In the genomic region with DNA sequence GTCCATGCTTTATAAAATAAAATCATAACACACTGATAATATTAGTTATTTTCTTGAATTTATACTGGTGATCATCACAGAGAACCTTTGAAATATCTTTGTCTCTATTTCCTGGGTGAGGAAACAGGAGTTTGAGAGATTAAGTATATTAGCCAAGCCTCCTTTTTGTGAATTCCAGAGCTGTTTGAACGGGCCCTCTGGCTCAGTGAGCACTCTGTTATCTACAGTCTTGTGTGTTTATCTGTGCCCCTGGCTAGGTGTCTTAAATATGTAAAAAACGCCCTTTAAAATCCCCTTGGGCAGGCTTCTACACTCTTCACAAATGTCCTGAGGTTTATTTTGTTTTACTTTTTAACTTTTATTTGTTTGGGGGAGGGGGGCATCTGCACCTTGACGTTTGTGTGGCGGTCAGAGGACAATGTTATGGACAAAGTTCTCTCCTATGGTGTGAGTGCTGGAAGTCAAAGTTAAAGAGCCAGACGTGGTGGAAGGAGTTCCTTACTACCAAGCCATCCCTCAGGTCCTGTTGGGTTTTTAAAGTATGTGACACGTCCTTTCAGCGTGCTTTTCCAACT, we compare ENCODE assay signal across 35 mouse cellular contexts. TPM values are rescaled to one million over a fixed set of nuclear protein-coding genes. Genes with fewer than 3 reads are reported as not detected.
DNase-seq lines count a peak whose midpoint lies in the region; ATAC-seq and TF ChIP-seq lines count a peak whose summit lies in the region.
"Had no signal": no experiment of that assay in that cellular context is flagged by ENCODE, and none has a peak within 500 bp of the region (broad histone marks: within the 10 kb centered on the region; RNA-seq: fewer than 3 reads in every experiment).

No protein-coding gene starts in this region.

- H3K27ac ChIP-seq in kidney, adult 2 months (ENCODE audit: insufficient read depth, low read depth, low read length), result peak overlapping the region; percentile 21
- H3K27ac ChIP-seq in lung, embryonic 16.5 days (ENCODE audit: low read length), result peak overlapping the region; percentile 77
- H3K27ac ChIP-seq: embryonic facial prominence, embryonic 13.5 days; forebrain, embryonic 12.5 days; hindbrain, embryonic 13.5 days; midbrain, embryonic 12.5 days had no signal

- H3K4me3 ChIP-seq in kidney, adult 2 months (ENCODE audit: insufficient read depth, low read depth, low read length), result no peak overlapping the region
- H3K4me3 ChIP-seq in lung, embryonic 16.5 days (ENCODE audit: low read length), result no peak overlapping the region
- no peak overlapping the region for H3K4me3 ChIP-seq in lung, adult 2 months (replicated peaks; ENCODE audit: extremely low read depth, low read depth, low read length)
- H3K4me3 ChIP-seq: embryonic facial prominence, embryonic 13.5 days; erythroblast, embryonic 14.5 days; forebrain, embryonic 12.5 days; hindbrain, embryonic 13.5 days; midbrain, embryonic 12.5 days; stomach, embryonic 15.5 days had no signal

- H3K4me1 ChIP-seq in kidney, adult 2 months (ENCODE audit: control insufficient read depth, insufficient read depth, low read length), result peaks cover 5% of the 10 kb centered on the region; the same call in 1 of the 2 replicates
- H3K4me1 ChIP-seq in lung, embryonic 16.5 days (replicated peaks; ENCODE audit: control insufficient read depth, insufficient read depth, low read length), result 0 out of 2 replicates have a peak, but pooled peaks cover 2% of the 10 kb centered on the region
- no peaks in the 10 kb centered on the region; the same call in none of the 2 replicates for H3K4me1 ChIP-seq in lung, adult 2 months (ENCODE audit: control insufficient read depth, insufficient read depth, low read length)
- H3K4me1 ChIP-seq: embryonic facial prominence, embryonic 13.5 days; hindbrain, embryonic 13.5 days had no signal

- WGBS in kidney, adult 2 months, result 39% methylated on average over 7 of the region's 7 CpGs
- 27% methylated on average over 7 of the region's 7 CpGs for WGBS in lung, embryonic 16.5 days
- 39% methylated on average over 7 of the region's 7 CpGs for WGBS in lung, adult 2 months

- DNase-seq in kidney, adult 2 months, result peak; percentile 62
- DNase-seq in kidney, adult 11 months, result no peak
- no peak for DNase-seq in lung, adult 2 months
- peak; percentile 20 for DNase-seq in lung, postnatal 36 days
- DNase-seq in yolk sac, embryonic 10.5 days (ENCODE audit: low spot score), result peak; percentile 64
- DNase-seq in layer of hippocampus, adult 11-12 months (ENCODE audit: low spot score), result no peak
- DNase-seq in heart, postnatal 36 days, result no peak
- DNase-seq: adrenal gland, postnatal 14 days; cerebellum, adult 8-10 months; cerebellum, postnatal 36 days; embryo, embryonic 11 days; kidney, adult 18-20 months; kidney, postnatal 10 days; layer of hippocampus, postnatal 36 days; right cerebral cortex, postnatal 25 days; thymus, adult 2 months; thymus, postnatal 4 days had no signal

- intact Hi-C loops in heart, postnatal 36 days (cut with DNase I), result no loop called here

- H3K4me2 ChIP-seq in lung, embryonic 16.5 days (ENCODE audit: low read depth, low read length), result no peak overlapping the region
- H3K4me2 ChIP-seq: embryonic facial prominence, embryonic 13.5 days; forebrain, embryonic 12.5 days; hindbrain, embryonic 13.5 days; midbrain, embryonic 12.5 days; stomach, embryonic 15.5 days had no signal

- peak; percentile 34; the same call in 1 of the 2 replicates for ATAC-seq in lung, embryonic 16.5 days (ENCODE audit: low read depth)

- H3K9ac ChIP-seq in lung, embryonic 16.5 days (ENCODE audit: low read length), result no peak overlapping the region
- H3K9ac ChIP-seq: embryonic facial prominence, embryonic 13.5 days; forebrain, embryonic 12.5 days; hindbrain, embryonic 13.5 days; midbrain, embryonic 12.5 days; stomach, embryonic 15.5 days had no signal

- no peak for TF ChIP-seq POLR2A in kidney, adult 2 months (IDR thresholded peaks at IDR 0.05; ENCODE audit: low read depth, low read length)
- TF ChIP-seq POLR2A in lung, adult 2 months (IDR thresholded peaks at IDR 0.05; ENCODE audit: borderline replicate concordance, extremely low read depth, low read depth, low read length), result no peak

- no peaks in the 10 kb centered on the region for H3K27me3 ChIP-seq in kidney, adult 2 months (replicated peaks; ENCODE audit: control insufficient read depth, insufficient read depth, low read length)
- H3K27me3 ChIP-seq in lung, embryonic 16.5 days (ENCODE audit: control insufficient read depth, insufficient read depth, low read depth, low read length), result no peaks in the 10 kb centered on the region
- H3K27me3 ChIP-seq: embryonic facial prominence, embryonic 13.5 days; forebrain, embryonic 12.5 days; hindbrain, embryonic 13.5 days; midbrain, embryonic 12.5 days; stomach, embryonic 15.5 days had no signal

- no peaks in the 10 kb centered on the region for H3K9me3 ChIP-seq in lung, embryonic 16.5 days (ENCODE audit: control insufficient read depth, low read length)
- H3K9me3 ChIP-seq: embryonic facial prominence, embryonic 13.5 days; forebrain, embryonic 12.5 days; hindbrain, embryonic 13.5 days; midbrain, embryonic 12.5 days; stomach, embryonic 15.5 days had no signal

- no peaks in the 10 kb centered on the region for H3K36me3 ChIP-seq in kidney, adult 2 months (ENCODE audit: control insufficient read depth, insufficient read depth, low read length)
- H3K36me3 ChIP-seq in lung, embryonic 16.5 days (ENCODE audit: control insufficient read depth, insufficient read depth, low read length), result no peaks in the 10 kb centered on the region
- H3K36me3 ChIP-seq: embryonic facial prominence, embryonic 13.5 days; forebrain, embryonic 12.5 days; hindbrain, embryonic 13.5 days; midbrain, embryonic 12.5 days; stomach, embryonic 15.5 days had no signal

- TF ChIP-seq CTCF in kidney, adult 2 months (conservative IDR thresholded peaks at IDR 0.05; ENCODE audit: insufficient read depth, insufficient read length, low read depth, low read length), result no peak
- TF ChIP-seq CTCF in lung, adult 2 months (IDR thresholded peaks at IDR 0.05; ENCODE audit: insufficient read depth, low read length), result no peak

RNA-seq across cellular contexts. Expression of gene Stx7, which starts 14.9 kb away (rescaled TPM):
- 168 and 197 TPM in 2 replicates for polyA plus RNA-seq in kidney, adult 2 months (2012; rRNA removed)
- 89.9 and 95.5 TPM in 2 replicates for polyA plus RNA-seq in lung, embryonic 16.5 days (2015; fragmentation: Nextera tagmentation; extraction: Ambion mirVana)
- polyA plus RNA-seq in lung, adult 2 months (2012; rRNA removed), result 91.9 and 97.8 TPM in 2 replicates
- total RNA-seq in heart, postnatal 36 days (2021), result 10 to 100 TPM; 41.6 to 46.6 TPM

RNA-seq across cellular contexts. Expression of gene Taar9, which starts 24.8 kb away (rescaled TPM):
- not detected in 2 replicates for polyA plus RNA-seq in kidney, adult 2 months (2012; rRNA removed)
- not detected in 2 replicates for polyA plus RNA-seq in lung, embryonic 16.5 days (2015; fragmentation: Nextera tagmentation; extraction: Ambion mirVana)
- not detected in 2 replicates for polyA plus RNA-seq in lung, adult 2 months (2012; rRNA removed)
- total RNA-seq in heart, postnatal 36 days (2021), result not detected
- total RNA-seq: adrenal gland, postnatal 14 days; gastrocnemius, adult 18-20 months; gastrocnemius, postnatal 4 days; heart, adult 8-10 months; heart, postnatal 25 days; layer of hippocampus, adult 8-10 months; layer of hippocampus, postnatal 36 days; left cerebral cortex, postnatal 10 days had no signal
- polyA plus RNA-seq: brain, embryonic 14.5 days; embryonic facial prominence, embryonic 13.5 days; erythroblast, embryonic 14.5 days; forebrain, embryonic 12.5 days; heart, embryonic 14.5 days; hindbrain, embryonic 13.5 days; limb, embryonic 11.5 days; macrophage; midbrain, embryonic 12.5 days; neural tube, embryonic 11.5 days; stomach, embryonic 15.5 days; thymus, adult 2 months had no signal

RNA-seq across cellular contexts. Expression of gene Taar8c, which starts 32.4 kb away (rescaled TPM):
- not detected in 2 replicates for polyA plus RNA-seq in kidney, adult 2 months (2012; rRNA removed)
- not detected in 2 replicates for polyA plus RNA-seq in lung, embryonic 16.5 days (2015; fragmentation: Nextera tagmentation; extraction: Ambion mirVana)
- not detected in 2 replicates for polyA plus RNA-seq in lung, adult 2 months (2012; rRNA removed)
- total RNA-seq in heart, postnatal 36 days (2021), result not detected
- total RNA-seq: adrenal gland, postnatal 14 days; gastrocnemius, adult 18-20 months; gastrocnemius, postnatal 4 days; heart, adult 8-10 months; heart, postnatal 25 days; layer of hippocampus, adult 8-10 months; layer of hippocampus, postnatal 36 days; left cerebral cortex, postnatal 10 days had no signal
- polyA plus RNA-seq: brain, embryonic 14.5 days; embryonic facial prominence, embryonic 13.5 days; erythroblast, embryonic 14.5 days; forebrain, embryonic 12.5 days; heart, embryonic 14.5 days; hindbrain, embryonic 13.5 days; limb, embryonic 11.5 days; macrophage; midbrain, embryonic 12.5 days; neural tube, embryonic 11.5 days; stomach, embryonic 15.5 days; thymus, adult 2 months had no signal

RNA-seq across cellular contexts. Expression of gene Taar8b, which starts 42.1 kb away (rescaled TPM):
- not detected in 2 replicates for polyA plus RNA-seq in kidney, adult 2 months (2012; rRNA removed)
- not detected in 2 replicates for polyA plus RNA-seq in lung, embryonic 16.5 days (2015; fragmentation: Nextera tagmentation; extraction: Ambion mirVana)
- polyA plus RNA-seq in lung, adult 2 months (2012; rRNA removed), result not detected in 2 replicates
- not detected for total RNA-seq in heart, postnatal 36 days (2021)
- total RNA-seq: adrenal gland, postnatal 14 days; gastrocnemius, adult 18-20 months; gastrocnemius, postnatal 4 days; heart, adult 8-10 months; heart, postnatal 25 days; layer of hippocampus, adult 8-10 months; layer of hippocampus, postnatal 36 days; left cerebral cortex, postnatal 10 days had no signal
- polyA plus RNA-seq: brain, embryonic 14.5 days; embryonic facial prominence, embryonic 13.5 days; erythroblast, embryonic 14.5 days; forebrain, embryonic 12.5 days; heart, embryonic 14.5 days; hindbrain, embryonic 13.5 days; limb, embryonic 11.5 days; macrophage; midbrain, embryonic 12.5 days; neural tube, embryonic 11.5 days; stomach, embryonic 15.5 days; thymus, adult 2 months had no signal

RNA-seq across cellular contexts. Expression of gene Taar8a, which starts 57.9 kb away (rescaled TPM):
- not detected in 2 replicates for polyA plus RNA-seq in kidney, adult 2 months (2012; rRNA removed)
- not detected in 2 replicates for polyA plus RNA-seq in lung, embryonic 16.5 days (2015; fragmentation: Nextera tagmentation; extraction: Ambion mirVana)
- not detected in 2 replicates for polyA plus RNA-seq in lung, adult 2 months (2012; rRNA removed)
- total RNA-seq in heart, postnatal 36 days (2021), result not detected
- total RNA-seq: adrenal gland, postnatal 14 days; gastrocnemius, adult 18-20 months; gastrocnemius, postnatal 4 days; heart, adult 8-10 months; heart, postnatal 25 days; layer of hippocampus, adult 8-10 months; layer of hippocampus, postnatal 36 days; left cerebral cortex, postnatal 10 days had no signal
- polyA plus RNA-seq: brain, embryonic 14.5 days; embryonic facial prominence, embryonic 13.5 days; erythroblast, embryonic 14.5 days; forebrain, embryonic 12.5 days; heart, embryonic 14.5 days; hindbrain, embryonic 13.5 days; limb, embryonic 11.5 days; macrophage; midbrain, embryonic 12.5 days; neural tube, embryonic 11.5 days; stomach, embryonic 15.5 days; thymus, adult 2 months had no signal

Comparison
In these comparisons a context has a peak if more than half of its experiments do, and no peak if none do; other contexts are left out.
1. DNase-seq: peak in kidney, adult 2 months (single experiment), lung, postnatal 36 days (single experiment) and yolk sac, embryonic 10.5 days (single experiment); none in kidney, adult 11 months (single experiment), lung, adult 2 months (single experiment), layer of hippocampus, adult 11-12 months (single experiment) and heart, postnatal 36 days (0 of 2).